Mouse (Mus musculus) myocyte (in vitro differentiated cells): ENCODE measurements around the gene Faf1. TPM values are rescaled to one million over a fixed set of nuclear protein-coding genes. Genes with fewer than 3 reads are reported as not detected.

Experiments
- H3K27me3 ChIP-seq: one replicate; pipeline ENCODE4 v1.6.1; 2011; ENCODE audit not compliant: control insufficient read depth, insufficient read depth, insufficient read length
- H3K36me3 ChIP-seq: one replicate; pipeline ENCODE4 v1.6.1; 2011; ENCODE audit not compliant: control insufficient read depth, insufficient read depth
- H3K4me2 ChIP-seq: one replicate; pipeline ENCODE4 v1.6.1; 2011; ENCODE audit warnings: low read depth, control low read depth
- H3K4me3 ChIP-seq: one replicate; pipeline ENCODE4 v1.5.1; 2011; ENCODE audit warnings: mild to moderate bottlenecking, control low read depth, moderate library complexity
- H3K79me2 ChIP-seq: one replicate; pipeline ENCODE4 v1.6.1; 2011; ENCODE audit not compliant: control insufficient read depth, insufficient read depth
- H3ac ChIP-seq: one replicate; pipeline ENCODE4 v1.6.1; 2011; ENCODE audit not compliant: control insufficient read depth, insufficient read length
- CEBPB ChIP-seq: IDR thresholded peaks from 2 replicates; pipeline ENCODE4 v1.6.1; 2011; ENCODE audit warnings: mild to moderate bottlenecking, moderate library complexity; ENCODE audit not compliant: poor library complexity, insufficient read depth, severe bottlenecking
- E2F4 ChIP-seq: IDR thresholded peaks from one replicate; pipeline ENCODE4 v1.6.1; 2011; ENCODE audit warnings: mild to moderate bottlenecking, control low read depth, moderate library complexity; ENCODE audit not compliant: insufficient read depth
- MAX ChIP-seq: IDR thresholded peaks from one replicate; pipeline ENCODE4 v1.6.1; 2011; ENCODE audit warnings: low read depth, mild to moderate bottlenecking, control low read depth
- MYOD1 ChIP-seq, 3 experiments: IDR thresholded peaks; one replicate each; pipeline ENCODE4 v1.6.1; 2011; ENCODE audit warnings: control low read depth in 2 of 3, low read depth in 2 of 3, mild to moderate bottlenecking in 2 of 3, moderate library complexity in 1 of 3; ENCODE audit not compliant: insufficient read length in 2 of 3, control insufficient read depth in 1 of 3
- MYOG ChIP-seq, 3 experiments: IDR thresholded peaks; one replicate each; pipeline ENCODE4 v1.6.1; 2011; ENCODE audit warnings: control low read depth in 2 of 3, low read depth in 2 of 3, mild to moderate bottlenecking in 2 of 3; ENCODE audit not compliant: insufficient read length in 2 of 3, control insufficient read depth in 1 of 3, insufficient read depth in 1 of 3
- POLR2A ChIP-seq: IDR thresholded peaks from one replicate; pipeline ENCODE4 v1.6.1; 2011; ENCODE audit warnings: low read depth, mild to moderate bottlenecking, control low read depth, moderate library complexity; ENCODE audit not compliant: insufficient read length
- POLR2AphosphoS2 ChIP-seq: IDR thresholded peaks from one replicate; pipeline ENCODE4 v1.6.1; 2011; ENCODE audit warnings: low read depth, control low read depth; ENCODE audit not compliant: insufficient read length
- REST ChIP-seq: IDR thresholded peaks from one replicate; pipeline ENCODE4 v1.6.1; 2011; ENCODE audit warnings: mild to moderate bottlenecking, control low read depth, moderate library complexity; ENCODE audit not compliant: insufficient read depth, insufficient read length
- SRF ChIP-seq: IDR thresholded peaks from one replicate; pipeline ENCODE4 v1.6.1; 2011; ENCODE audit warnings: low read depth; ENCODE audit not compliant: control insufficient read depth, insufficient read length
- TCF12 ChIP-seq: IDR thresholded peaks from one replicate; pipeline ENCODE4 v1.6.1; 2011; ENCODE audit warnings: mild to moderate bottlenecking, control low read depth; ENCODE audit not compliant: poor library complexity, insufficient read depth, severe bottlenecking
- TCF3 ChIP-seq: IDR thresholded peaks from one replicate; pipeline ENCODE4 v1.6.1; 2011; ENCODE audit warnings: low read depth, control low read depth; ENCODE audit not compliant: insufficient read length
- USF1 ChIP-seq: IDR thresholded peaks from one replicate; pipeline ENCODE4 v1.6.1; 2011; ENCODE audit warnings: low read depth, mild to moderate bottlenecking, control low read depth, moderate library complexity
- polyA plus RNA-seq: library from polyadenylated mRNA; unstranded; fragments of >200 nt; fragmentation: generic; extraction: Trizol; gene quantifications from one replicate; pipeline ENCODE4 v1.2.1, GENCODE M21; 2012; ENCODE audit warnings: missing spikeins

Faf1 gene
- polyA plus RNA-seq, 1 experiment = 30.1 TPM

- TF ChIP-seq REST = no peak
- no peak for TF ChIP-seq MYOD1 (IDR thresholded peaks at IDR 0.05; ENCODE audit: control insufficient read depth in 1 of 3, insufficient read length in 2 of 3, low read depth in 2 of 3)
- no peak for TF ChIP-seq TCF12
- no peak for TF ChIP-seq POLR2A
- no peak for TF ChIP-seq MAX
- no peak for TF ChIP-seq TCF3
- TF ChIP-seq SRF = no peak
- Histone ChIP-seq H3K36me3 (peaks cover 4% of the 10 kb centered on the region), H3K27me3 (peaks cover 23% of the 10 kb centered on the region), H3ac (no peak overlapping the region), H3K4me2 (no peak overlapping the region), H3K4me3 (no peak overlapping the region), H3K79me2 (no peaks in the 10 kb centered on the region)
These were observed 304.9 kb downstream of the Faf1 start for GRCm38 (mm10) chr4:109981083-109981870.

GRCm38 (mm10) chr4:109981871-109982680 is 305.7 kb downstream of the Faf1 start:
- Histone ChIP-seq H3K79me2 (no peaks in the 10 kb centered on the region), H3K36me3 (peaks cover 4% of the 10 kb centered on the region), H3ac (no peak overlapping the region), H3K4me2 (no peak overlapping the region), H3K27me3 (peaks cover 25% of the 10 kb centered on the region), H3K4me3 (no peak overlapping the region)
- TF ChIP-seq E2F4 (no peak), MYOG (IDR thresholded peaks at IDR 0.05; ENCODE audit: control insufficient read depth in 1 of 3, insufficient read depth in 1 of 3, insufficient read length in 2 of 3, low read depth in 2 of 3) (no peak), TCF12 (no peak), TCF3 (no peak), POLR2A (no peak), POLR2AphosphoS2 (no peak), USF1 (no peak), MAX (no peak), CEBPB (no peak), SRF (no peak)

GRCm38 (mm10) chr4:109982681-109983265 is 306.4 kb downstream of the Faf1 start:
- no peak overlapping the region for H3ac ChIP-seq
- H3K79me2 ChIP-seq = no peaks in the 10 kb centered on the region
- TF ChIP-seq TCF3 = no peak
- peaks cover 25% of the 10 kb centered on the region for H3K27me3 ChIP-seq
- H3K4me2 ChIP-seq = no peak overlapping the region
- peaks cover 4% of the 10 kb centered on the region for H3K36me3 ChIP-seq
- no peak overlapping the region for H3K4me3 ChIP-seq

- Histone ChIP-seq H3K36me3 (peaks cover 4% of the 10 kb centered on the region), H3K79me2 (no peaks in the 10 kb centered on the region), H3K27me3 (peaks cover 25% of the 10 kb centered on the region), H3K4me2 (no peak overlapping the region), H3ac (no peak overlapping the region), H3K4me3 (no peak overlapping the region)
- TF ChIP-seq MYOG (IDR thresholded peaks at IDR 0.05; ENCODE audit: control insufficient read depth in 1 of 3, insufficient read depth in 1 of 3, insufficient read length in 2 of 3, low read depth in 2 of 3) (no peak), POLR2AphosphoS2 (no peak), SRF (no peak), MAX (no peak), E2F4 (no peak), MYOD1 (IDR thresholded peaks at IDR 0.05; ENCODE audit: control insufficient read depth in 1 of 3, insufficient read length in 2 of 3, low read depth in 2 of 3) (no peak), CEBPB (no peak), TCF3 (no peak), POLR2A (no peak)
These were observed 307.1 kb downstream of the Faf1 start for GRCm38 (mm10) chr4:109983281-109984001.

- Histone ChIP-seq H3K4me2 (no peak overlapping the region), H3K4me3 (no peak overlapping the region)
- TF ChIP-seq MYOG (IDR thresholded peaks at IDR 0.05; ENCODE audit: control insufficient read depth in 1 of 3, insufficient read depth in 1 of 3, insufficient read length in 2 of 3, low read depth in 2 of 3) (no peak), TCF3 (no peak), USF1 (no peak), SRF (no peak), E2F4 (no peak), POLR2A (no peak), REST (no peak), MYOD1 (IDR thresholded peaks at IDR 0.05; ENCODE audit: control insufficient read depth in 1 of 3, insufficient read length in 2 of 3, low read depth in 2 of 3) (no peak), TCF12 (no peak), CEBPB (no peak)
These were observed 307.6 kb downstream of the Faf1 start for GRCm38 (mm10) chr4:109984011-109984411.

More at GRCm38 (mm10) chr4:109984011-109984411, 307.6 kb downstream of the Faf1 start:
- Histone ChIP-seq H3K36me3 (peaks cover 4% of the 10 kb centered on the region), H3K27me3 (peaks cover 25% of the 10 kb centered on the region), H3ac (no peak overlapping the region), H3K79me2 (no peaks in the 10 kb centered on the region)
